Mouse (Mus musculus) G1E (cell line): ENCODE results near the gene Bri3bp.

Source experiments
- CTCF ChIP-seq: IDR thresholded peaks from 2 replicates; pipeline ENCODE4 v1.5.1; 2012; ENCODE audit warnings: low read depth, low read length, inconsistent platforms, mixed read lengths
- POLR2AphosphoS5 ChIP-seq: IDR thresholded peaks from 2 replicates; pipeline ENCODE4 v1.6.1; 2012; ENCODE audit warnings: low read depth, low read length, inconsistent platforms; ENCODE audit not compliant: insufficient replicate concordance
- TAL1 ChIP-seq: conservative IDR thresholded peaks from 2 replicates; pipeline ENCODE4 v1.6.1; 2012; ENCODE audit warnings: low read depth, low read length, inconsistent platforms, mixed read lengths

- no peak for TF ChIP-seq CTCF
- TF ChIP-seq POLR2AphosphoS5 = no peak
- TF ChIP-seq TAL1 = no peak
Measured at GRCm38 (mm10) chr5:125395008-125395407, 46.4 kb upstream of the Bri3bp start.
